Mouse (Mus musculus): ENCODE results near the gene Snf8.

GRCm38 (mm10) chr11:96011982-96012381, 22.7 kb upstream of the Snf8 start:
- no peak for TF ChIP-seq POLR2A (IDR thresholded peaks at IDR 0.05; ENCODE audit: insufficient read depth, low read depth, low read length)
- TF ChIP-seq CTCF (IDR thresholded peaks at IDR 0.05; ENCODE audit: insufficient read depth, low read depth, low read length), result no peak

Data from olfactory bulb, adult 2 months (tissue).